ENCODE assay signal across 14 mouse cellular contexts in the genomic region with DNA sequence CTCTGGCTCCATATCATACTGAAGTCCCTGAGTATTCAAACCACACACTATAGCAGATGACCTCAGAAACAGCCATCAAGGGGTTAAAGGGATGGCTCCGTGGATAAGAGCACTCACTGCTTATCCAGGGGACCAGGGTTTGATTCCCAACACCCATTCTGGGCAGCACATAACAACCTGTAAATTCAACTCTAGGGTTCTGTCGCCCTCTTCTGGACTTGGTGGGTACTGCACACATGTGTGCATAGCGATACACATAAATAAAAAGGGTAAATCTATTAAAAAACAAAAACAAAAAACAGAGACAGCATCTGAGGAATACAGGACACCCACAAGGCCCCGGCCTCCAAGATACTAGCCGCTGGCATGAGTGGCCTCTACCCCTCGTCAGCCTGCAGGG. TPM values are rescaled to one million over a fixed set of nuclear protein-coding genes. Genes with fewer than 3 reads are reported as not detected.
DNase-seq lines count a peak whose midpoint lies in the region; ATAC-seq and TF ChIP-seq lines count a peak whose summit lies in the region.
"Had no signal": no experiment of that assay in that cellular context is flagged by ENCODE, and none has a peak within 500 bp of the region (broad histone marks: within the 10 kb centered on the region; RNA-seq: fewer than 3 reads in every experiment).

No protein-coding gene starts in this region.

- no peak overlapping the region for H3K27ac ChIP-seq in left cerebral cortex, adult 2 months
- H3K27ac ChIP-seq: hindbrain, embryonic 10.5 days; limb, embryonic 12.5 days; neural tube, embryonic 15.5 days had no signal

- no peak for ATAC-seq in CD4-positive, CD25-positive, alpha-beta regulatory T cell, adult 4 months

- H3K4me3 ChIP-seq in left cerebral cortex, adult 2 months = no peak overlapping the region
- H3K4me3 ChIP-seq: hindbrain, embryonic 10.5 days; limb, embryonic 12.5 days; neural tube, embryonic 15.5 days had no signal

- peak; percentile 63 for TF ChIP-seq CTCF in left cerebral cortex, adult 2 months (IDR thresholded peaks at IDR 0.05)

- DNase-seq in CD4-positive, CD25-positive, alpha-beta regulatory T cell, adult 2 months (ENCODE audit: low read depth, low spot score) = peak; percentile 49
- no peak for DNase-seq in left cerebral cortex, adult 2 months (ENCODE audit: extremely low spot score in 1 of 2, low spot score in 2 of 2)
- DNase-seq in left cerebral cortex, adult 18-20 months (ENCODE audit: low spot score in 2 of 2) = no peak
- peak; percentile 34 for DNase-seq in 3T3-L1 (ENCODE audit: low read depth, low spot score)
- peak; percentile 64 for DNase-seq in ZHBTc4 (ENCODE audit: low read depth, low spot score)
- no peak for DNase-seq in ovary, adult 18-20 months (ENCODE audit: low spot score)
- no peak for DNase-seq in right cerebral cortex, adult 18-20 months
- DNase-seq: adrenal gland, adult 8-10 months; gastrocnemius, postnatal 36 days; spleen, adult 18-20 months had no signal

- intact Hi-C loops in left cerebral cortex, adult 2 months (cut with DNase I) = no loop called here

RNA-seq across cellular contexts. Expression of gene Cux2, which starts 7.7 kb away (rescaled TPM):
- polyA plus RNA-seq in CD4-positive, CD25-positive, alpha-beta regulatory T cell, adult 4 months (2017; shearing (Covaris generic)) = under 1 TPM in 1 of 2 experiments, not detected in 1; 0.15 TPM
- 100 to 1,000 TPM; 194 to 215 TPM for total RNA-seq in left cerebral cortex, adult 2 months (2021)
- total RNA-seq in left cerebral cortex, adult 18-20 months (2021) = 100 to 1,000 TPM; 192 to 210 TPM

RNA-seq across cellular contexts. Expression of gene Myl2, which starts 43.1 kb away (rescaled TPM):
- polyA plus RNA-seq in CD4-positive, CD25-positive, alpha-beta regulatory T cell, adult 4 months (2017; shearing (Covaris generic)) = not detected
- total RNA-seq in left cerebral cortex, adult 2 months (2021) = 1 to 10 TPM in 1 of 2 experiments, under 1 TPM in 1; 0.86 to 1.4 TPM
- 1 to 10 TPM; 1.3 to 2.0 TPM for total RNA-seq in left cerebral cortex, adult 18-20 months (2021)
- total RNA-seq: adrenal gland, adult 8-10 months had no signal

Comparison
In these comparisons a context has a peak if more than half of its experiments do, and no peak if none do; other contexts are left out.
1. DNase-seq: peak in CD4-positive, CD25-positive, alpha-beta regulatory T cell, adult 2 months (single experiment), 3T3-L1 (single experiment) and ZHBTc4 (single experiment); none in left cerebral cortex, adult 2 months (0 of 2), left cerebral cortex, adult 18-20 months (0 of 2), ovary, adult 18-20 months (single experiment) and right cerebral cortex, adult 18-20 months (single experiment).